Mouse (Mus musculus): ENCODE results near the gene Hist1h4c. TPM values are rescaled to one million over a fixed set of nuclear protein-coding genes. Genes with fewer than 3 reads are reported as not detected.

Gene Hist1h4c
- polyA plus RNA-seq, 1 experiment: 11.6 TPM

DNA sequence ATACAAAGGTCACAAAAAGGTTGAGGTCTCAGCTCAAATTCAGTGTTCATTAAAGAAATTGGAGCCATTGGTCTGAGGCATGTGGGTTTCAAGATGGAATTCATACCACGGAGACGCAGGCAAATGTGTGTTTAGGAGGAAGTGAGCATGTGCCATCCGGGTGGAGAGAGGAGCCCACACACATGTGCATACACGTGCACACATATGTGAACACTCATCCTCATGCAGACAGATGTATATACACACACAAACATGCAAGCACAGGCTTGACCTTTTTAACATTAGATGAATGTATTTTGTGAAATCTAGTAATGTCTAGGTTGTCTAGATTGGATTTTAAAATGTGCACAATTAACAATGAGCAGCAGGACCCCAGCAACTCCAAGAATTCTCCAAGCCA, 4.0 kb upstream of the Hist1h4c start:
- DNase-seq (ENCODE audit: low read depth): no peak
- TF ChIP-seq CTCF (IDR thresholded peaks at IDR 0.05; ENCODE audit: borderline replicate concordance, extremely low read depth, insufficient read depth, insufficient read length): no peak
- no peak for TF ChIP-seq POLR2A (IDR thresholded peaks at IDR 0.05; ENCODE audit: borderline replicate concordance, extremely low read depth, insufficient read depth, insufficient read length, poor library complexity, severe bottlenecking)

DNA sequence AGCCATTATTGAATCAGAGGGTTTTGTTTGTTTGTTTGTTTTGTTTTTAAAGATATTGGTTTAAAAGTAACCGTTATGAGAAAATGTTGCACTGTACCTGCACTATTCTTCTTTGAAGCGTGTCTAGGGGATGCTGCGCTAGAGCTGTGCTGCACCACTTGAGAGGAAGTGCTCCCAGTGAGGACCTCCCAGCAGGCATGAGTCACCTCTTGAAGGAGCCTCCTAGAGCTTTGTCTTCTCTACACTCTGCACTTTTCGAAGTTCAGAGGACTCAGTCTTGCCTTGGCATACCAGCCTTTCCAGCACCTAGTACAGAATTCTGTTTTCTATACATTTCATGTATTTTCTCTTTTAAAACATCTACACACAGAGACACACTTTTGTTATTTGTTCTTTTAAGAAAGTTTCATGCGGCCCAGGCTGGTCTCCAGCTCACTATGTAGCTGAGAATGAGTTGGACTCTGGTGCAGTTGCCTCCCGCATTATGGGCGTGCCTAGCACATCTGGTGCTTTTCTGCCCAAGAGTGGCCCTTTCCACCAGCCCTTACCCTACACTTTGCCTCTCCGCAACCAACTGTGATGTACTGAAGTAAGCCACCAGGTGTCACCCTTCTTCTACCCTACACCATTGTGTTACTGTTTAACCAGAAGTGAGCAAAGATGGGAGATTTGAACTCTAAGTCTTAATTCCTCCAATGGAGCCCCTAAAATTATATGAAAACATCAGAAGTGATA, 2.7 kb upstream of the Hist1h4c start:
- peak; percentile 76; the same call in 1 of the 2 replicates for TF ChIP-seq CTCF (IDR thresholded peaks at IDR 0.05; ENCODE audit: borderline replicate concordance, extremely low read depth, insufficient read depth, insufficient read length)
- no peak for TF ChIP-seq POLR2A (IDR thresholded peaks at IDR 0.05; ENCODE audit: borderline replicate concordance, extremely low read depth, insufficient read depth, insufficient read length, poor library complexity, severe bottlenecking)
- DNase-seq (ENCODE audit: low read depth): peak; percentile 82

DNA sequence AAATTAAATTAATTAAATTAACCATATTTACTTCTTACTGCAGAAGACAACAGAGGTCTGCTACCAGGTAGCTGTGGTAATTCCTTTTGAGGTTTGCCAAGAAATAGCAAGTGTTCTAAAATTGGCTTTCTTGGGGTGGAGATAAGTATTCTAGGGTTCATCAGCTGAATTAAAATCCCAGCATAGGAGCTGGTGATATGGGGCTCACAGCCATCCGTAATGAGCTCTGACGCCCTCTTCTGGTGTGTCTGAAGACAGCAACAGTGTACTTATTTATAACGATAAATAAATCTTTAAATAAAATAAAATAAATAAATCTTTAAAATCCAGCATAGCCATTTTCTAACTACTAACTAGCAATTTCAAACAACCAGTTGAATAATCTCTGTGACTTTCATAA, 1.5 kb upstream of the Hist1h4c start:
- DNase-seq (ENCODE audit: low read depth): no peak
- no peak for TF ChIP-seq CTCF (IDR thresholded peaks at IDR 0.05; ENCODE audit: borderline replicate concordance, extremely low read depth, insufficient read depth, insufficient read length)
- TF ChIP-seq POLR2A (IDR thresholded peaks at IDR 0.05; ENCODE audit: borderline replicate concordance, extremely low read depth, insufficient read depth, insufficient read length, poor library complexity, severe bottlenecking): no peak

DNA sequence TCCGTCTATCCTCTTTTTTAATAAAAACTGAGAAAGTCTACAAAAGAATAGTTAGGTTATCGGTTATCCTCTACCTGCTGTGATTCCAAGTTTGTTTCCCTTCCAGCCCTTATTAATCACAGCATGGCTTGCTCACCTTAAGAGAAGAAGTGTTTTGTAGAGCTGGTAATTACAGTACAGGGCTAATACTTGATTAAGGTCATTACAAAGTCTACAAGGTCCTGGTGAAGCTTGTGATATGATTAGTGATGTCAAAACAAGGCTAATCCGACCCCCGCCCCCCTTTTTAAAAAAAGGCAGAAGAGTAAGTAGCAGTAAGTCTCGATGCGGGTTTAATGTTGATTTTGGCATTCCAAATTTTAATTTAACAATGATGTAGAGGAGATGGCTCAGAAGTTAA, 742 bp upstream of the Hist1h4c start:
- no peak for DNase-seq (ENCODE audit: low read depth)
- TF ChIP-seq CTCF (IDR thresholded peaks at IDR 0.05; ENCODE audit: borderline replicate concordance, extremely low read depth, insufficient read depth, insufficient read length): no peak
- no peak for TF ChIP-seq POLR2A (IDR thresholded peaks at IDR 0.05; ENCODE audit: borderline replicate concordance, extremely low read depth, insufficient read depth, insufficient read length, poor library complexity, severe bottlenecking)

DNA sequence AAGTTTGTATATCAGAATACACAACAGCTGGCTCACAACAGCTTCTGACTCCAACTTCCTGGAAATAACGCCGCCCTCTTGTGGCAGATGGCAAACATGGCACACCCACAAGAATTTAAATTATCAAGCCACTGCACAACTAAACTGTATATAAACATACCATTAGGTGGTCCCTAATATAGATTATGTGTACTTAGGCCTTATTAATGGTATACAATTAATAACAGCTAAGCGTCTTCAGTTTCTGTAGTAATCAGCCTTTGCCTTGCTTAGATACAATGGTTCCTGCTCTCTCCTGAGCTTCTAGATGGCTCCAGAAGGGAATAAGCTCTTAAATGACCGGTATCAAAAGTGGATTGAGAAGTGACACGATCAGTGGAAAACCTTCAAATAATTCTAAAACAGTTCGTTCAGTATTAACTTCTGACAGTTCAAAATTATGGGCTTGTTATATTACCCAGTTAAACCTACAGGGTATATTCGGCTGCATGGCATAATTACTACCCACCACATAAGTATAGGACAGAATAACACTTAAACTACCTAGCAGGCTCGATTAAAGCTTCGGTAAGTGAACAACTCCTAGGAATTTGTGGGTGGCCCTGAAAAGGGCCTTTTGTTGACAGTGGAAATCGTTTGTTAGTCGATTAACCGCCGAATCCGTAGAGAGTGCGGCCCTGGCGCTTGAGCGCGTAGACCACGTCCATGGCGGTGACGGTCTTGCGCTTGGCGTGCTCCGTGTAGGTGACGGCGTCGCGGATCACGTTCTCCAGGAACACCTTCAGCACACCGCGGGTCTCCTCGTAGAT, 559 bp downstream of the Hist1h4c start:
- peak; percentile 87 for DNase-seq (ENCODE audit: low read depth)
- TF ChIP-seq CTCF (IDR thresholded peaks at IDR 0.05; ENCODE audit: borderline replicate concordance, extremely low read depth, insufficient read depth, insufficient read length): peak; percentile 71
- no peak for TF ChIP-seq POLR2A (IDR thresholded peaks at IDR 0.05; ENCODE audit: borderline replicate concordance, extremely low read depth, insufficient read depth, insufficient read length, poor library complexity, severe bottlenecking)

DNA sequence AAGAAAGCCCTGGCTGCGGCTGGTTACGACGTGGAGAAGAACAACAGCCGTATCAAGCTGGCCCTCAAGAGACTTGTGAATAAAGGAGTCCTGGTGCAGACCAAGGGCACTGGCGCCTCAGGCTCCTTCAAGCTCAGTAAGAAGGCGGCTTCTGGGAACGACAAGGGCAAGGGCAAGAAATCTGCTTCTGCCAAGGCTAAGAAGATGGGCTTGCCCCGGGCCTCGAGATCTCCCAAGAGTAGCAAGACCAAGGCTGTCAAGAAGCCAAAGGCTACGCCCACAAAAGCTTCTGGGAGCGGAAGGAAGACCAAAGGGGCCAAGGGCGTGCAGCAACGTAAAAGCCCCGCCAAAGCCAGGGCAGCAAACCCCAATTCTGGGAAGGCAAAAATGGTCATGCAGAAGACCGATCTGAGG, 2.2 kb downstream of the Hist1h4c start:
- TF ChIP-seq POLR2A (IDR thresholded peaks at IDR 0.05; ENCODE audit: borderline replicate concordance, extremely low read depth, insufficient read depth, insufficient read length, poor library complexity, severe bottlenecking): no peak
- DNase-seq (ENCODE audit: low read depth): no peak

DNA sequence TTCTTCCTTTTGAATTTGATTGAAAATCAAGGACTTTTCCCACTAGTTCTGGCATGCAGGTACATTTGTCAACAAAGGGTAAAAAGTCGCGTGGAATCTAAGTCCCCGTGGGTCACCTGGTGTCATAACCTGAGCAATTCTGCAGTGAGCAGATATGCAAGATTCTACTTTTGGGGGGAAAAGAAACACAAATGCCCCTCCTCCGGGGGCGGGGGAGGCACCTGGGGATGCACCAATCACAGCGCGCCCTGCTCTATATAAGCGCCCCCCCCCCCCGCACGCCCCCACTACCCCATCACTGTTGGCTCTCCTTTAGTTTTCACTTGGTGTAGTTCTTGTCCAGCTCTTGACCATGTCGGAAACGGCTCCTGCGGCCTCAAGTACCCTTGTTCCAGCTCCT, 2.7 kb downstream of the Hist1h4c start, which contains the start of gene Hist1h1t:
Hist1h1t (plus strand) TSS at position 301 of the 400 bp plus-strand sequence.
- DNase-seq (ENCODE audit: low read depth): no peak
- no peak for TF ChIP-seq POLR2A (IDR thresholded peaks at IDR 0.05; ENCODE audit: borderline replicate concordance, extremely low read depth, insufficient read depth, insufficient read length, poor library complexity, severe bottlenecking)
- TF ChIP-seq CTCF (IDR thresholded peaks at IDR 0.05; ENCODE audit: borderline replicate concordance, extremely low read depth, insufficient read depth, insufficient read length): no peak

DNA sequence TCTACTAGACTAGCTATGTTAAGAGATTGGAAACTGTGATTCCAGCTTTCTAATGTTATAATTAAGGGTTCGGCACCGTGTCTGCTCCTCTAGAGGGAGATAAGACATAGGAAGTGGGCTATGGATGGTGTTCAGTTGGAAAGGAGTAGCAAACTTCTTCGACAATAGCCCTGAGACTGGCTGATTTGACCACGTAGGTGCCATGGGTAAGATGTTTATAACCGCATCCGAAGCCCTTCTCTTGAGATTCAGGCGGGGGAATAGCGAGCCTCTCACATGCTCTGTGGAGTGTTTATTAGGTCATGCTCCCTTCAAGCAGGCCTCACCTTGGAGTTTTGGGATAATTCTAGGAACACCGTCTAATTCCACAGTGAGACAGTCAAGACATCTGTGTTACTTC, 3.3 kb downstream of the Hist1h4c start:
- no peak for TF ChIP-seq CTCF (IDR thresholded peaks at IDR 0.05; ENCODE audit: borderline replicate concordance, extremely low read depth, insufficient read depth, insufficient read length)
- TF ChIP-seq POLR2A (IDR thresholded peaks at IDR 0.05; ENCODE audit: borderline replicate concordance, extremely low read depth, insufficient read depth, insufficient read length, poor library complexity, severe bottlenecking): no peak
- DNase-seq (ENCODE audit: low read depth): no peak

DNA sequence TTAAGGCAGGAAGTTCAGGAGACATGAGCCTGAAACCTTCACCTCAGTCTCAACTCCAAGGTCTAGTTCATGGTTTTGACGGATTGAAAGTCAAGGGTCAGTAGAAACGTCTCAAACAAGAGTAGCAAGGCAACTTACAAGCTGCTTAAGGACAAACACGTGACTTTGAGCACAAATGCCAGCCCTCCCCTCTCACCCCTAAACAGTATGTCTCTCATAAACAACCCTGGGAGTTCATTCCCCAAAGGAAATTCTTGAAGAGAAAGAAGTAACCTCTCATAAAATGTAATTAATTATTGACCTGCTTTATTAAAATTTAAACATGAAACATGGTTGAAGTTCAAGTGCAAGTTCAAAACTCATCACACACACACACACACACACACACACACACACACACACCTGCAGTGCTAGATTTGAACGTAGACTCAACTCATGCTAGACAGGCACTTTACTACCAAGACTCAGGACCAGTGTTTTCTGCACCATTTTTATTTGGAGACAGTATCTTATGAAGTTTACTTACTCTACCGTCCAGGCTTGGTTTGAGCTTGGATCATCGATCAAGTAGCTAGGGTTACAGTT, 4.3 kb downstream of the Hist1h4c start:
- no peak for TF ChIP-seq CTCF (IDR thresholded peaks at IDR 0.05; ENCODE audit: borderline replicate concordance, extremely low read depth, insufficient read depth, insufficient read length)
- TF ChIP-seq POLR2A (IDR thresholded peaks at IDR 0.05; ENCODE audit: borderline replicate concordance, extremely low read depth, insufficient read depth, insufficient read length, poor library complexity, severe bottlenecking): no peak
- DNase-seq (ENCODE audit: low read depth): no peak

DNA sequence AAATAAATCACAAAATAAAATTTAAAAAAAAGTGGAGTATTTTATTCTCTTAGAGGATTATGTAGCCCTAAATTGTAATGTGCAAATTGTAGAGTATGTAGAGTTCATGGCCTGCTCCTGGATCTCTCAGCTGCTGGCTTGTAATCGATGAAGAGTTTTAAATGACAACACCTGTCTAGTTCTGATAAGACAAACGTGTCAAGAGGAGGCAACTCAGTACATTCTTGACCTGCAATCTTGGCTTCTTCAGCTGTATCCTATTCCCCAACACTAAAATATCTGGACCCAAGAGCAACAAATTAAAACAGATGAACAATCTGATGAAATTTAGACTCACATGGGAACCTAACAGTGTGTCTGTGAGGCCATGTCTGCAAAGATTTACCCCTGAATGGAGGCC, 8.8 kb downstream of the Hist1h4c start:
- TF ChIP-seq CTCF (IDR thresholded peaks at IDR 0.05; ENCODE audit: borderline replicate concordance, extremely low read depth, insufficient read depth, insufficient read length): no peak
- TF ChIP-seq POLR2A (IDR thresholded peaks at IDR 0.05; ENCODE audit: borderline replicate concordance, extremely low read depth, insufficient read depth, insufficient read length, poor library complexity, severe bottlenecking): no peak
- no peak for DNase-seq (ENCODE audit: low read depth)

DNA sequence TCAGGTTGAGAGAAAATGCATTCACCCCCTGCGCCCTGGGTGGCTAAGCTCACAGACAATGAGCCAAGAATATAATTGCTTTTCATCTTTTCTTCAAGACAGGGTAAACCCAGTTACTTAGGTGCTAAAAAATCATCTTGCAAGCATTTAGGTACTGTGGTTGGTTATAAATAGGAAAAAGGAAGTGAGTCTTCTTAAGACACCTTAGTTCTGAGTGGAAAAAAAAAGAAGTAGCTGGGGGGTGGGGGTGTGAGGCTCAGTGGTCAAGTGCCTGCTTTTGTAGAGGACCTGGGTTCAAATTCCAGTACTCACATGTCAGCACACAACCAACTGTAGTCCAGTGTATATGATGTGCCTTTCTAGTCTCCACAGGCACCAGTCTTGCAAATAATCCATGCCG, 9.3 kb downstream of the Hist1h4c start:
- no peak for DNase-seq (ENCODE audit: low read depth)
- no peak for TF ChIP-seq POLR2A (IDR thresholded peaks at IDR 0.05; ENCODE audit: borderline replicate concordance, extremely low read depth, insufficient read depth, insufficient read length, poor library complexity, severe bottlenecking)

Measured in brain, embryonic 14.5 days (tissue).